In genomic region chr12:73298621-73299020, GRCm38 (mm10) we compare ENCODE assay signal across 33 mouse cellular contexts.
"Had no signal": no experiment of that assay in that cellular context is flagged by ENCODE, and none has a peak within 500 bp of the region (broad histone marks: within the 10 kb centered on the region; RNA-seq: fewer than 3 reads in every experiment).

No protein-coding gene starts in this region.

- H3K9me3 ChIP-seq: heart, embryonic 12.5 days; heart, embryonic 13.5 days; heart, embryonic 15.5 days; hindbrain, embryonic 10.5 days; hindbrain, embryonic 12.5 days; hindbrain, embryonic 13.5 days; hindbrain, embryonic 15.5 days; intestine, embryonic 15.5 days; kidney, embryonic 15.5 days had no signal

- H3K4me3 ChIP-seq: heart, embryonic 12.5 days; heart, embryonic 13.5 days; heart, embryonic 15.5 days; hindbrain, embryonic 10.5 days; hindbrain, embryonic 12.5 days; hindbrain, embryonic 13.5 days; hindbrain, embryonic 15.5 days; intestine, embryonic 15.5 days; kidney, embryonic 15.5 days; layer of hippocampus, adult 2 months; left cerebral cortex, adult 2 months had no signal

- H3K9ac ChIP-seq: heart, embryonic 12.5 days; heart, embryonic 13.5 days; heart, embryonic 15.5 days; hindbrain, embryonic 12.5 days; hindbrain, embryonic 13.5 days; hindbrain, embryonic 14.5 days; hindbrain, embryonic 15.5 days; intestine, embryonic 15.5 days; kidney, embryonic 15.5 days had no signal

- DNase-seq: heart, postnatal 10 days; heart, postnatal 14 days; heart, postnatal 36 days; heart, postnatal 4 days; kidney, adult 11 months; kidney, adult 2 months; kidney, adult 8-10 months; kidney, adult 9 months; kidney, postnatal 10 days; kidney, postnatal 14 days; kidney, postnatal 25 days; kidney, postnatal 36 days; kidney, postnatal 4 days; layer of hippocampus, adult 9-11 months; layer of hippocampus, postnatal 36 days had no signal

- H3K27ac ChIP-seq: heart, embryonic 13.5 days; heart, embryonic 15.5 days; hindbrain, embryonic 10.5 days; hindbrain, embryonic 12.5 days; hindbrain, embryonic 13.5 days; hindbrain, embryonic 14.5 days; hindbrain, embryonic 15.5 days; hindbrain, postnatal 0 days; intestine, embryonic 15.5 days; kidney, embryonic 15.5 days; kidney, postnatal 0 days; layer of hippocampus, adult 2 months; left cerebral cortex, adult 2 months had no signal

- H3K36me3 ChIP-seq: heart, embryonic 15.5 days had no signal

- H3K4me2 ChIP-seq: heart, embryonic 12.5 days; heart, embryonic 13.5 days; heart, embryonic 15.5 days; hindbrain, embryonic 12.5 days; hindbrain, embryonic 13.5 days; hindbrain, embryonic 14.5 days; hindbrain, embryonic 15.5 days; intestine, embryonic 15.5 days; kidney, embryonic 15.5 days had no signal

- H3K27me3 ChIP-seq: heart, embryonic 12.5 days; heart, embryonic 13.5 days; heart, embryonic 15.5 days; hindbrain, embryonic 12.5 days; hindbrain, embryonic 13.5 days; hindbrain, embryonic 15.5 days; intestine, embryonic 15.5 days; kidney, embryonic 15.5 days had no signal

- H3K4me1 ChIP-seq: heart, embryonic 15.5 days; hindbrain, embryonic 10.5 days; hindbrain, embryonic 12.5 days; hindbrain, embryonic 13.5 days; hindbrain, embryonic 15.5 days; kidney, embryonic 15.5 days had no signal

- ATAC-seq: hindbrain, embryonic 16.5 days; hindbrain, postnatal 0 days; inflammation-experienced regulatory T-cells, adult 6 months; intestine, embryonic 15.5 days; intestine, embryonic 16.5 days; intestine, postnatal 0 days had no signal
